Mouse (Mus musculus): Measurements from ENCODE around the gene Irs1. TPM values are rescaled to one million over a fixed set of nuclear protein-coding genes. Genes with fewer than 3 reads are reported as not detected.

The Irs1 gene
- total RNA-seq, 1 experiment from 2014 or later = 0.05 TPM

DNA sequence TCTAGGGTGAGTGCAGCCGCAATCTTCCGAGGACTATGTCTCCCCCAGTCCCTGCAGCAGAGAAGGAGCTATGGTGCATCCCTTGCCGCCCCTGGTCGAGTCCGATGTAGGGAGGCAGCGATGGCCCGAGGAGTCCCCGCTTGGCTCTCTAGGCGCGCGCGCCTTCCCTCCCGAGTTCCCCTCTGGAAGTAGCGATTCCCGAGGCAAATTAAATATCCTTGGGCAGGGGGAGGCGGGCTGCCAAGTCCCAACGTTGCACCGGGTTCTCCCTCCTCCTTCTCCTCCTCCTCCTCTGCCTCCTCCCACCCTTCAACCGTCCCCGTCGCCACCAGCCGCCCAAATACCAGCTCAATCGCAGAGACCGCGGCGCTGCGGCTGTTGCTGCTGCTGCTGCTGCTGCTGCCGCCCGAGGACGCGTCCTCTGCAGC lies 479 bp downstream of the Irs1 start:
- peak in 1 of 2 experiments; percentile 39; a peak in 1 of 4 replicates for ATAC-seq (replicated peaks in 1 of 2; ENCODE audit: insufficient read depth in 1 of 2, low FRiP score in 2 of 2, low TSS enrichment in 1 of 2, low read depth in 1 of 2, poor library complexity in 2 of 2, severe bottlenecking in 2 of 2)

DNA sequence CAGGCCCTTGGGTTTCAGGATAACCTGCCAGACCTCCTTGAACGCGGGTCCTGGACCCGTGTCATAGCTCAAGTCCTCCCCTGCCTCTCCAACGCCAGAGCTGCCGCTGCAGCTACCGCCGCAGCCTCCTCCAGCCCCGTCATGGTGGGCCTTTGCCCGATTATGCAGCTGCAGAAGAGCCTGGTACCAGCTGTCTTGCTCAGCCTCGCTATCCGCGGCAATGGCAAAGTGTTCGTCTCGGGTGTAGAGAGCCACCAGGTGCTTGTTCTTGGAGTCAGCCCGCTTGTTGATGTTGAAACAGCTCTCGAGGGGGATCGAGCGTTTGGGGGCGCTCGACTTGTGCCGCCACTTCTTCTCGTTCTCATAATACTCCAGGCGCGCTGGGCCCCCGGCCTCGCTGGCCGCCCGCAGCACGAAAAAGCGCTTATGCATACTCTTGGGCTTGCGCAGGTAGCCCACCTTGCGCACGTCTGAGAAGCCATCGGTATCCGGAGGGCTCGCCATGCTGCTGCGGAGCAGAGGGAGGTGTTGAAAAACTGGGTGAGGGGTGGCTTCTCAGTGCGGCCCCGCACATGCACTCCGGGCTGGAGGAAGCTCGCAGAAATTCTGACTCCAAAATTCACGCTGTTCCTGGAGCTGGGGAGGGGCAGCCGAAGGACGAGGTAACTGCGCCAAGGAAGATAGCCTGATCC lies 1.1 kb downstream of the Irs1 start:
- 0 out of 4 replicates have a peak, but pooled peaks of 1 of the 2 experiments have one; percentile 13 for ATAC-seq (replicated peaks in 1 of 2; ENCODE audit: insufficient read depth in 1 of 2, low FRiP score in 2 of 2, low TSS enrichment in 1 of 2, low read depth in 1 of 2, poor library complexity in 2 of 2, severe bottlenecking in 2 of 2)

GRCm38 (mm10) chr1:82289116-82289989 lies 1.9 kb downstream of the Irs1 start:
- ATAC-seq (replicated peaks in 1 of 2; ENCODE audit: insufficient read depth in 1 of 2, low FRiP score in 2 of 2, low TSS enrichment in 1 of 2, low read depth in 1 of 2, poor library complexity in 2 of 2, severe bottlenecking in 2 of 2) = no peak

GRCm38 (mm10) chr1:82288421-82288990 lies 2.7 kb downstream of the Irs1 start:
- no peak for ATAC-seq (replicated peaks in 1 of 2; ENCODE audit: insufficient read depth in 1 of 2, low FRiP score in 2 of 2, low TSS enrichment in 1 of 2, low read depth in 1 of 2, poor library complexity in 2 of 2, severe bottlenecking in 2 of 2)

GRCm38 (mm10) chr1:82287776-82288325 lies 3.4 kb downstream of the Irs1 start:
- ATAC-seq (replicated peaks in 1 of 2; ENCODE audit: insufficient read depth in 1 of 2, low FRiP score in 2 of 2, low TSS enrichment in 1 of 2, low read depth in 1 of 2, poor library complexity in 2 of 2, severe bottlenecking in 2 of 2) = no peak

DNA sequence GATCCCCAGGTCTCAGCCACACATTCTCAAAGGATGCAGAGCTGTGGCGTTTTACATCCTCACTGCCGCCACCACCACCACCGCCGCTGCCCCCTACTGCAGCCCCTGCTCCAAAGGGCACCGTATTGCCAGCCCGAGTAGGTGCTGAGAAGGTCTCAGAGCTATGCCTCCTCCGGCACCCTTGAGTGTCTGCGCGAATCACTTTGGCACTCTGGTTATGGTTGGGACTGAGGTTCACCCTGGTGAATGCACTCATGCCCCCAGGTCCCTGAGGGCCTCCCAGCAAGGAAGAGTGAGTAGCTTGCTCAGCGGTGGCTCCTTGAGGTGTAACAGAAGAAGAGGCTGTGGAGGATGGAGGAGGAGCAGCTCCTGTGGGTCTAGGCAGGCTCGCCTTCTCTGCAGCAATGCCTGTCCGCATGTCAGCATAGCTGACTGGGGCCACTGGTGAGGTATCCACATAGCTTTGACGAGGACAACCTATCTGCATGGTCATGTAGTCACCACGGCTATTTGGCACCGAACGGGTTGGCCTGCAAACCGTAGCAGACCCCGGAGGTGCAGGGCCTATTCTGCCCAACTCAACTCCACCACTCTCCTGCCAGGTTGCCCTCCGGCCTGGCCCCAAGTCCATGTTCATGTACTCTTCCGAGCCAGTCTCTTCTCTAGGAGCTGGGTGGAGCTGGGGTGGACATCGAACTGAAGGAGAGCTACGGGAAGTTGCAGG lies 4.0 kb downstream of the Irs1 start:
- ATAC-seq (replicated peaks in 1 of 2; ENCODE audit: insufficient read depth in 1 of 2, low FRiP score in 2 of 2, low TSS enrichment in 1 of 2, low read depth in 1 of 2, poor library complexity in 2 of 2, severe bottlenecking in 2 of 2) = no peak

DNA sequence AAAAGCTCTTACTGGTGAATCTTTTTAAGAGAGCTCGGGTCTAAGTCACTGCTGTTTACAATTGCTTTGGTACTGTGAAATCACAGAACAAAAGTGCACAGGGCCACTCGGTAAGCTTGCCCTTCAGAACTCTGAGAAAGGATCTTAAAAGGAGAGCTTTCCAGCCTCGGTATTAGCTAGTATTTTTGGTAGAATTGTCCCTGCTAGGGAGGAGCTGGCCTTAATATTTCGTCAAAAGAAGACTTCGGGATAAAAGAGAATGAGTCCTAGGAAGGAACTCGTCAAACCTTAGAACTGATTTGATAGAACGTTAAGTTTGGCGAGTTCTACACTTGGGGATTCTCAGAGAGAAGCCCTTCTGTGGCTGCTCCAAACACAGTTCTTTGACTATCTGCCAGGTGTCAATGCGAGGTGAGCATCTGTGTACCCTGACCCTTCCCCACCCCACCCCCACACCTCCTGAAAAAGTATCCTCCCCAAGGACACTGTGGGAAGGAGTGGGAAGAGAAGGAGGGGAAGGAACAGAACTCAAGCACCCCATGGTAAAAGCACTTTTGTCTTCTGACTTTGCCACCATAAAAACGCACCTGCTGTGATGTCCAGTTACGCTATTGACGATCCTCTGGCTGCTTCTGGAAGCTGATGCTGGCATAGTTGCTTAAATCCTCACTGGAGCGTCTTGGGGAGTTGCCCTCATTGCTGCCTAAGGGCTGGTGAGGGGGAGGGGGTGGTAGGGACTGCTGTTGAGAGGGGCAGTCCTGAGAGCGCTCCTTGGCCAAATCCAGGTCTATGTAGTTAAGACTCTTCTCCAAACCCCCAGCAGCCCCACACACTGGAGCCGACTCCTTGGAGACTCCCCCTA lies 4.8 kb downstream of the Irs1 start:
- no peak for ATAC-seq (replicated peaks in 1 of 2; ENCODE audit: insufficient read depth in 1 of 2, low FRiP score in 2 of 2, low TSS enrichment in 1 of 2, low read depth in 1 of 2, poor library complexity in 2 of 2, severe bottlenecking in 2 of 2)

GRCm38 (mm10) chr1:82285461-82286189 lies 5.6 kb downstream of the Irs1 start:
- ATAC-seq (replicated peaks in 1 of 2; ENCODE audit: insufficient read depth in 1 of 2, low FRiP score in 2 of 2, low TSS enrichment in 1 of 2, low read depth in 1 of 2, poor library complexity in 2 of 2, severe bottlenecking in 2 of 2) = no peak

DNA sequence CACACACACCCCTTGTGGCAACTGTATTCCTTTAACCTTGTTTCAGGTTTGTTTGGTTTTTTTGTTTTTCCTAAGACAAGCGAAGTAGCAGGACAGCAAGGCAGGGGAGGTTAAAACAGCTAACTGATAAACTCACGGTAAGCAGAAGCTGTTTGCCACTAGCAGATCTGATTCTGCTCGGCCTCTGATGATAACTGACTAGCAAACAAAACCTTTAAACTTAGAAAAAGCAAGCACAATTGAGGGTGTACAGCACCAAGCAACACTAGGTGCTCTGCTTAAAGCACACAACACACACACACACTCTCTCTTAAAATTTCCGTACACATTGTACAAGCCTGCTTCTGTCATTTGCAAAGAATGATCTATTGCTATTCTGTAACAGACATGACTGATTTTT lies 6.8 kb downstream of the Irs1 start:
- ATAC-seq (replicated peaks in 1 of 2; ENCODE audit: insufficient read depth in 1 of 2, low FRiP score in 2 of 2, low TSS enrichment in 1 of 2, low read depth in 1 of 2, poor library complexity in 2 of 2, severe bottlenecking in 2 of 2) = no peak

DNA sequence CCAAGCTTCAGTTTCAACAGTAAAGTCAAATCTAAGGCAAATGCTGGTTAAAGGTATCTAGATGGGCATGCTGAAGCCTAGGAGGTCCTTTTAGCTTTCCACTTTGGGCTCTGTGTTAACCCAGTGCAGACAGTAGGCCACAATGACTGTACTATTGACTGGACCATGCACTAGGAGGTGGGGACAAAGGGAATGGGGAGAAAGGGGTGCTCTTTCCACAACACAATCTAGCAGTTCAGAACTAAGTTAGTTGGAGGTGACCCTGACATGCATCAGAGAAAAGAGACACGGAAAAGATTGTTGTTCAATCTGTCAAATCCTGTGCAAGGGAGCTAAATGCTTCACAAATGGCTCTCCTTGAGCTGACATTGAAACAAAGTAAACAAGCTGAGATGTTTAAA lies 7.3 kb downstream of the Irs1 start:
- no peak for ATAC-seq (replicated peaks in 1 of 2; ENCODE audit: insufficient read depth in 1 of 2, low FRiP score in 2 of 2, low TSS enrichment in 1 of 2, low read depth in 1 of 2, poor library complexity in 2 of 2, severe bottlenecking in 2 of 2)

- peak; percentile 81 to 93 for ATAC-seq (replicated peaks in 1 of 2; ENCODE audit: insufficient read depth in 1 of 2, low FRiP score in 2 of 2, low TSS enrichment in 1 of 2, low read depth in 1 of 2, poor library complexity in 2 of 2, severe bottlenecking in 2 of 2)
Observed at GRCm38 (mm10) chr1:82282992-82283611, 8.1 kb downstream of the Irs1 start.

DNA sequence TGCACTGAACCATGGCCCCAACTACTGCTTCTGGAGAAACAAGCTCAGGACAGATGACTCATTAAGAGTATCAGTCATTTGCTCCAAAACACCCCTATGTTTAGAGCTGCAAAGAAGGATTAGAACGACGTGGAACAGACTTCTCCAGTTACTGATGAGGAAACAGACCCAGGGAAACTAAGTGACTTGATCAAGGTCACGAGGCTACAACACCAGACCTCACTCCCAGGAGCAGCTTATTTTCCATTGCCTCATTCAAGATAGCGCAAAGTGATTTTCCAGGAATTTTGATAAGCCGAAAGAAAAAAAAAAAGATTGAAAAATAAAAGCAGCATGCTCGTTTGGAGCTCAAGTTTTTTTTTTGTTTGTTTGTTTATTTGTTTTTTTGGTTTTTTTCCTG lies 9.4 kb downstream of the Irs1 start:
- ATAC-seq (replicated peaks in 1 of 2; ENCODE audit: insufficient read depth in 1 of 2, low FRiP score in 2 of 2, low TSS enrichment in 1 of 2, low read depth in 1 of 2, poor library complexity in 2 of 2, severe bottlenecking in 2 of 2) = no peak

- no peak for ATAC-seq (replicated peaks in 1 of 2; ENCODE audit: insufficient read depth in 1 of 2, low FRiP score in 2 of 2, low TSS enrichment in 1 of 2, low read depth in 1 of 2, poor library complexity in 2 of 2, severe bottlenecking in 2 of 2)
Observed at GRCm38 (mm10) chr1:82279768-82280167, 11.4 kb downstream of the Irs1 start.

DNA sequence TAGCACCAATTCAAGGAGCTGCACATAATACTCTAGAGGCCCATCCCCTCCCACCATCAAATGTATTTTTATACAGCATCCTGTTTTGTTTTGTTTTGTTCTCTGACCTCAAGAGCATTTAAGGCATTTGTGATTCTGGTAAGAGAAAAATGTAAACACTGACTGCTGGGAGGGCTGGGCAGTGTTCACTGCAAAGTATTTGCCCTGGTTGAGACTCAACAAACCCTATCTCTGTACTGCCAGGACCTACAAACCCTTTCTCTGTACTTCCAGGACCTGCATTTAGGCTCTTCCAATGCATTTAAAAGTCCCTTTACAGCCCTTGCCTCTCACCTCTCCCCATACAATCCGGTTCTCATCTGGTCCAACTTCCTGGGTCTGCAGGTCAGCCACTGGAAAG lies 16.9 kb downstream of the Irs1 start:
- no peak for ATAC-seq (replicated peaks in 1 of 2; ENCODE audit: insufficient read depth in 1 of 2, low FRiP score in 2 of 2, low TSS enrichment in 1 of 2, low read depth in 1 of 2, poor library complexity in 2 of 2, severe bottlenecking in 2 of 2)

DNA sequence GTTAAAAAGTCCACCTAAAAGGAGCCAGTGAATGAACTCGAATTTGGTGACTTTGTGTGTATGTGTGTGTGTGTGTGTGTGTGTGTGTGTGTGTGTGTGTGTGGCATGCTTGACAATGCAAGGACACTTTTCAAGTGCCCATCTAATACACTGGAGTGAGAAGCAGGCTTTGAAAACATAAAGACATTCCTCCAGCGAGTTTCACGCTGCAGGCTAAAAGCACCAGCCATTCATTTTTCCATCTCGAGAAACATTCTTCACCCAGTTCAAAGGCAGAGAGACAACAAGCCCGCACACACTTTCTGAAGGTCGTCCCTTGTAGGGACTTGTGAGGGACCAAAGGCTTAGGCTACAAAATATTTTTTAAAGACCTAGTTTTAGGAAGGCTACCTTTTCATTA lies 17.7 kb downstream of the Irs1 start:
- ATAC-seq (replicated peaks in 1 of 2; ENCODE audit: insufficient read depth in 1 of 2, low FRiP score in 2 of 2, low TSS enrichment in 1 of 2, low read depth in 1 of 2, poor library complexity in 2 of 2, severe bottlenecking in 2 of 2) = no peak

DNA sequence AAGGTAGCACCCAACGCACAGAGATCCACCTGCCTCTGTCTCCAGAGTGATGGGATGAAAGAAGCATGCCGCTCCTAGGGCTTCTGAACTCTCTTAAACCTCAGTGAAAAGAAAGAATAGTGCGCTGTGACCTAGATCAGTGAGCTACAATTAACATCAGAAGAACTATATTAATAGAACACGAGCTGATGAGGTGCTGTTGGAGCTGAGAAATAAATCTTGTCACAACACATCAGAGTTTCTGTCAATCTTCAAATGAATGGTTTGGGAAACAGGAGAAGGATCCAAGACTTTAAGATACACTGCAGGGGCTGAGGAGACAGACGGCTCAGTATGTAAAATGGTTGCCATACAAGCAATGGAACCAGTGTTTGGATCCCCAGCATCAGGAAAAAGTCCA lies 19.0 kb downstream of the Irs1 start:
- no peak for ATAC-seq (replicated peaks in 1 of 2; ENCODE audit: insufficient read depth in 1 of 2, low FRiP score in 2 of 2, low TSS enrichment in 1 of 2, low read depth in 1 of 2, poor library complexity in 2 of 2, severe bottlenecking in 2 of 2)
